Mouse (Mus musculus) stomach, postnatal 0 days (tissue): ENCODE measurements around the gene Clint1. TPM values are rescaled to one million over a fixed set of nuclear protein-coding genes. Genes with fewer than 3 reads are reported as not detected.

Experiments used
- ATAC-seq: fragments of 200-750 bp; cut with Nextera tagmentation; 2 replicates; pipeline ENCODE4 v1.8.0; 2017; ENCODE audit not compliant: low FRiP score, low TSS enrichment
- DNase-seq: peaks from one replicate; pipeline ENCODE4 v3.0.0-alpha.2; 2016; ENCODE audit warnings: low spot score
- H3K27ac ChIP-seq: fragments of 300-500 bp; sonication (generic); replicated peaks from 2 replicates; pipeline ENCODE4 v1.5.1; 2014; ENCODE audit warnings: mild to moderate bottlenecking, control low read depth
- H3K27me3 ChIP-seq: fragments of 300-500 bp; sonication (generic); 2 replicates; pipeline ENCODE4 v1.6.1; 2014; ENCODE audit warnings: low read length; ENCODE audit not compliant: control insufficient read depth, insufficient read depth
- H3K36me3 ChIP-seq: fragments of 300-500 bp; sonication (generic); 2 replicates; pipeline ENCODE4 v1.6.1; 2014; ENCODE audit warnings: low read length, mixed read lengths; ENCODE audit not compliant: control insufficient read depth, insufficient read depth
- H3K4me1 ChIP-seq: fragments of 300-500 bp; sonication (generic); replicated peaks from 2 replicates; pipeline ENCODE4 v1.6.1; 2014; ENCODE audit warnings: antibody characterized with exemption; ENCODE audit not compliant: control insufficient read depth, insufficient read depth
- H3K4me2 ChIP-seq: fragments of 300-500 bp; sonication (generic); replicated peaks from 2 replicates; pipeline ENCODE4 v1.6.1; 2014; ENCODE audit warnings: low read depth, mild to moderate bottlenecking, control low read depth, moderate library complexity
- H3K4me3 ChIP-seq: fragments of 300-500 bp; sonication (generic); 2 replicates; pipeline ENCODE4 v1.5.1; 2014; ENCODE audit warnings: low read depth, low read length, control low read depth
- H3K9ac ChIP-seq: fragments of 300-500 bp; sonication (generic); 2 replicates; pipeline ENCODE4 v1.6.1; 2014; ENCODE audit warnings: mild to moderate bottlenecking, low read length, control low read depth, mixed read lengths
- H3K9me3 ChIP-seq: fragments of 300-500 bp; sonication (generic); 2 replicates; pipeline ENCODE4 v1.6.1; 2016; ENCODE audit warnings: low read length; ENCODE audit not compliant: control insufficient read depth
- CTCF ChIP-seq: IDR thresholded peaks from 2 replicates; pipeline ENCODE4 v1.5.1; 2016; ENCODE audit warnings: antibody characterized with exemption, low read depth, mild to moderate bottlenecking, moderate library complexity
- EP300 ChIP-seq: optimal IDR thresholded peaks from 2 replicates; pipeline ENCODE3; 2016; ENCODE audit warnings: antibody characterized with exemption
- WGBS: fragments of 180-500 bp; shearing (Covaris S2); extraction: QIAGEN DNeasy Blood & Tissue Kit; methylation state at CpG from one replicate; pipeline ENCODE4 v1.1.7; 2014; 5-methylcytosine and 5-hydroxymethylcytosine counted together
- polyA plus RNA-seq: library from polyadenylated mRNA; unstranded; fragments of >200 nt; fragmentation: Nextera tagmentation; extraction: Ambion mirVana; gene quantifications from 2 replicates; pipeline ENCODE4 v1.2.1, GENCODE M21; 2015

The Clint1 gene
- polyA plus RNA-seq, 1 experiment from 2014 or later = 56.8 TPM

DNA sequence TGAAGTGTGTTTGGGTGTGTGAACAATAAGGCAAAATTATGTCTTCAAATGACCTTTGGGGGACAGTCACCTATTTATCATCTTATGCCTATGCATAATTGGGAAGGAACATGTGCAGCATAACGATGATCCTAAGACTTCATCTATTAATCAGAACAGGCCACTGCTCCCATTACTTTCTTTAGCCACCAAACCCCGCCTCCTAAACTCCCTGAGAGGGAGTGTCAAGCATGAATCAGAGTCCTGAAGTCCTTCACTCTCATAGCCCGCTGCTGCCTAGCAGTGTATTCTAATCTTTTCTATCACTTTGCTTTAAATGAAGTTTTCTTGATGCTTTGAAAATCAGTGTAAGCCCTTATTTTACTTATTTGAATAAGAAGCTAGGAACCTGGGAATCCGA is 2.6 kb upstream of the Clint1 start:
- Histone ChIP-seq H3K9ac (no peak overlapping the region), H3K27ac (no peak overlapping the region), H3K4me2 (no peak overlapping the region), H3K4me3 (no peak overlapping the region), H3K9me3 (no peaks in the 10 kb centered on the region), H3K27me3 (no peaks in the 10 kb centered on the region), H3K4me1 (0 out of 2 replicates have a peak, but pooled peaks cover 2% of the 10 kb centered on the region), H3K36me3 (no peaks in the 10 kb centered on the region)
- DNase-seq (no peak), ATAC-seq (no peak)
- WGBS = 62% methylated on average over 4 of the region's 4 CpGs
- TF ChIP-seq CTCF = no peak
- TF ChIP-seq EP300 = no peak

DNA sequence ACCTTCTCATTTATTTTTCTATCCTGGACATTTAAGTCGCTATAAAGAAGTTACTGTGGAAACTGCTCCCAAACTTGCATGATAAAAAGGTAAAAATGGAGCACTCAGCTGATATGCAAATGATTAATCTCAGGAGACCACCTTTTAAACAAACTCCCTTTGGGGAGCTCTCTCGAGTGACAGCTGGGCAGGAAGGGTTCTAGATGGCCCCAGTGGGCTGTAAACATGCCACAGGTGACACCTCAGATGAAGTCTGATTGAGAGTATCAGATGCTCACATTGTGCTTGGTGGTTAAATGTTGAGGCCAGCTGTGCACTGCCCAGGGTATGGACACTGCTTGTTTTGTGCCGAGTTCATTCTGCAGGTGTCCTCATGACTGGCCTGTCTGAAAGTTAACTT is 2.0 kb upstream of the Clint1 start:
- no peak overlapping the region for H3K9ac ChIP-seq
- DNase-seq (no peak), ATAC-seq (no peak)
- no peak overlapping the region for H3K4me3 ChIP-seq
- H3K9me3 ChIP-seq = no peaks in the 10 kb centered on the region
- H3K27me3 ChIP-seq = no peaks in the 10 kb centered on the region
- TF ChIP-seq EP300 = no peak
- no peak for TF ChIP-seq CTCF
- H3K4me2 ChIP-seq = no peak overlapping the region
- no peak overlapping the region for H3K27ac ChIP-seq
- H3K4me1 ChIP-seq = peaks cover 4% of the 10 kb centered on the region; the same call in 1 of the 2 replicates
- no peaks in the 10 kb centered on the region for H3K36me3 ChIP-seq
- WGBS = 33% methylated on average over 3 of the region's 3 CpGs

GRCm38 (mm10) chr11:45850317-45850716 is 1.5 kb upstream of the Clint1 start:
- 29% methylated on average over 3 of the region's 3 CpGs for WGBS
- H3K9me3 ChIP-seq = no peaks in the 10 kb centered on the region
- peaks cover 5% of the 10 kb centered on the region; the same call in 1 of the 2 replicates for H3K4me1 ChIP-seq
- no peaks in the 10 kb centered on the region for H3K27me3 ChIP-seq
- no peak overlapping the region for H3K9ac ChIP-seq
- ATAC-seq (no peak), DNase-seq (no peak)
- H3K4me3 ChIP-seq = no peak overlapping the region
- H3K27ac ChIP-seq = no peak overlapping the region
- no peak overlapping the region for H3K4me2 ChIP-seq
- no peak for TF ChIP-seq EP300
- TF ChIP-seq CTCF = no peak
- no peaks in the 10 kb centered on the region for H3K36me3 ChIP-seq

GRCm38 (mm10) chr11:45852124-45852994 is 508 bp downstream of the Clint1 start:
- ATAC-seq = peak; percentile 67
- peak overlapping the region; percentile 98 for H3K4me3 ChIP-seq
- no peak for TF ChIP-seq CTCF
- no peak for TF ChIP-seq EP300
- H3K27ac ChIP-seq = peak overlapping the region; percentile 95
- H3K9me3 ChIP-seq = no peaks in the 10 kb centered on the region
- no peaks in the 10 kb centered on the region for H3K27me3 ChIP-seq
- 2% methylated on average over 20 of the region's 58 CpGs for WGBS
- peak overlapping the region; percentile 97 for H3K9ac ChIP-seq
- H3K4me1 ChIP-seq = peaks cover 5% of the 10 kb centered on the region
- H3K4me2 ChIP-seq = peak overlapping the region; percentile 77
- no peaks in the 10 kb centered on the region for H3K36me3 ChIP-seq
- DNase-seq = peak; percentile 47

DNA sequence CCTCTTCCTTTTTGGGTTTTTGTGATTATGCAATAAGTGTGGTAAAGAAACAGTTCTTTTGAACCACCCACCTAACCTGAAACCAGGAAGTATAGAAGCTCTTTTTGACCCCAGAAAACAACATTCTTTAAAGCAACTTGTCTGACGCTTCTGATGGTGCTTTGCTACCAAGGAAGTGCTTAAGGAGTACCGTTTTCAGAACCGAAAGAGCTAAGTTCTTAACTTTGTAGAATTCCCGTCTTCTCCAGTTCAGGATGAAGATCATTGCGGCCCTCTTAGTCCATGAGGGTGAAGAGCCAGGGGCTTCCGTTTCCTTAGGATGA is 1.1 kb downstream of the Clint1 start:
- TF ChIP-seq CTCF (no peak), EP300 (no peak)
- Histone ChIP-seq H3K27me3 (no peaks in the 10 kb centered on the region), H3K4me3 (peak overlapping the region; percentile 98), H3K36me3 (no peaks in the 10 kb centered on the region), H3K9ac (peak overlapping the region; percentile 97), H3K4me2 (peak overlapping the region; percentile 77), H3K4me1 (peaks cover 5% of the 10 kb centered on the region), H3K9me3 (no peaks in the 10 kb centered on the region), H3K27ac (peak overlapping the region; percentile 8; the same call in 1 of the 2 replicates)
- ATAC-seq = no peak
- WGBS = 37% methylated on average over 6 of the region's 6 CpGs
- no peak for DNase-seq

- WGBS = 82% methylated on average over 2 of the region's 2 CpGs
- Histone ChIP-seq H3K4me3 (no peak overlapping the region), H3K9ac (no peak overlapping the region), H3K27me3 (no peaks in the 10 kb centered on the region), H3K4me1 (peaks cover 5% of the 10 kb centered on the region), H3K9me3 (no peaks in the 10 kb centered on the region), H3K4me2 (no peak overlapping the region), H3K36me3 (no peaks in the 10 kb centered on the region), H3K27ac (peak overlapping the region; percentile 30; the same call in 1 of the 2 replicates)
- no peak for ATAC-seq
- TF ChIP-seq CTCF (no peak), EP300 (no peak)
- no peak for DNase-seq
These were observed 2.1 kb downstream of the Clint1 start for GRCm38 (mm10) chr11:45853916-45854315.
